Mouse (Mus musculus) lung, adult 18-20 months (tissue): ENCODE results near the gene Afap1l2.

Source experiments
- DNase-seq, 2 experiments: peaks; one replicate each; pipeline ENCODE4 v3.0.0; 2022; ENCODE audit warnings: mixed read lengths in 2 of 2

The Afap1l2 gene

DNA sequence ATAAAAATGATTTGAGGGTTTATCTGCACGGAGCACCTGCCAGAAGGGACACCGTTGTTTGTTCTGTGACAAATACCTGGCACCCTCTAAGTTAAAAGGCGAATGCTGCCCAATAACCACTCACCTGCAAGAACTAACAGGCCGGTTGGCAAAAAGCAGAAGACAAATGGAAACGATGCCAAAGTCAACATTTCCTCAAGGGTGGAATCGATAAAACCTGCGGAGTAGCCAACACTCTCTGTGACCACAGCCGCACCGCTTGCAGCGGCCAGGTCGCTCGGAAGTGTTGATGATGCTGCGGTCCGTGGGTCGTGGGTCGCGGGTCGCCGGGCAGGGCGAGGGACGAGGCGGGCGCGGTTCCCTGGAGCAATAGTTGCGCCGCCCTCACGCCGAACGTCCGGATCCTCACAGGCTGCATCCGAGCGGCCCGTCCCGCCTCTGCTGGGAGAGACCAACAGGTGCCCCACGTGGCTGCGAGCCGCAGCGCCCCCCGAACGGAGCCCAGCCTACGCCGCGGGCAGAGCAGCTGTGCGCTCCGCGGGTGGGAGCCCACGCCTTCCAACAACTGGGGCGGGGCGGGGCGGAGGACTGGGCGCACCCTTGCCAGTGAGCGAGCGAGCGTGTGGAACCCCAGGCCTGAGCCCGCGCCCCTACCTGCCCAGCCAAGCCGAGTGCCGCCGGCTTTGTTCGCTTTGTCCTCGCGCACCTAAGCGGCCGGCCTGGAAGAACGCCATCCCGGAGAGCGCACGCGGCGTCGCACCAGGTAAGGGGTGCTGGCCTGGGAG is 134.0 kb downstream of the Afap1l2 start, which contains the start of gene Vwa2:
Gene Vwa2 (plus strand): TSS at position 434 of the 785 bp plus-strand sequence.
- peak; percentile 17 to 54 for DNase-seq

DNA sequence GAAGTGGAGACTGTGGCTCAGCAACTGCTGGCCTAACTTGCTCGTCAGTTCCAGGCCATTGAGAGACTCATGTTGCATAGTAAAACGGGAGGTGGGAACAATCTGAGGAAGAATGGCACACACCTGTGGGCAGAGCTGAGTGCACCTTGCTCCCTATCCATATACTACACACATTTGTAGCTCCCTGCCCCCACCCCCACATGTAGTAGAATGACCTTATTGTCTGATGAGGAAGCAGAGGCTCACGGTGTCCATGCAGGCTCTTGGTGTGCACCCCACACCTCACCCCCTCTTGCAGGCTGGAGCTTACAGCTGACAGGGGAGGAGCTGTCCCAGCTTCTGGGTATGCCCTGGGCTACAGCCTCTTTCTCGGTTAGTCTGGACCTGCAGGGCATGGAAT is 140.3 kb downstream of the Afap1l2 start:
- no peak for DNase-seq
